Mouse (Mus musculus): Measurements from ENCODE around the gene Gm49384.

DNA sequence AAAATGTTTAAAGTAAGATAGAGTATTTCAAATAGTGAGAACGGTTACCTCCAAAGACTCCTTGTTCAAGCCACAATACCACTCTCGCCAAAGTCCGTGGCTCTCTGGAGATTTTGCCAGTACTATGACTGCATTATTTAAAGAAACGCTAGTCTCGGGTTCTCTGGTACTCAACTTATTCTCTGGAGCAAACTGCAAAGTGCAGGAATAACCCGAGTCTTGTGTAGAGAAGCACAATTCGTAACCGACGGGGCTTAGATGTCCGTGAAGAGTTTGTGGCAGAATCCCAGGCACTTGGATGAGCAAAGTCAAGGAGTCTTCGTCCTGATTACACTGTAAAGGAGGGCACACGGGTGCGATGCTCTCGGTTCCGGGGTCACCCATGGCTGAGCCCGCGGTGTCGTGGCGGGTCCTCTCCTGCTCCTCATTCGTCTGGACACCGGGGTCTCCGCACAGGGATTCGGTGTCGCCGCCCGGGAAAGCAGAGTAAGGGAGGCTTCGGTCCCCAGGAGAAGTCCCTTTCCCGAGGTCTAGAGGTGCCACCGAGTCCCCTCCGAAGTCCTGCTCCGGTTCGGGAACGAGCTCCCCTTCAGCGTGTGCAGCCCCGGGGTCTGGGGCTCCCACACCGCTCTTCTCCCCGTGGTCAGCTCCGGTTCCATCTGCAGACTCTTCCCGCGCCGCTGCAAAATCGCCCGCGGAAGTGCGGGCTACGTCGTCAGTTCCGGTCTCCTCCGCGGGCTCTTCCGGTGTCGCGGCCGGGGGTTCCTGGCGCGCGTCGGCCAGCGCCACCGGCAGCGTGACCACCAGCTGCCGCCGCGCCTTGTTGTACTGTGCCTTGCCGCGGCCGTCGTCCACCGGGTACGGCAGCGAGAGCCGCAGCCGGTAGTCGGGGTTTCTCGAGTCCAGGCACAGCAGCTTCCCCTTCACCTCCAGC lies 7.4 kb downstream of the Gm49384 start, which contains the start of gene Gm49383:
- TF ChIP-seq CTCF (IDR thresholded peaks at IDR 0.05; ENCODE audit: borderline replicate concordance, extremely low read depth, insufficient read depth, insufficient read length) (no peak), POLR2A (IDR thresholded peaks at IDR 0.05; ENCODE audit: borderline replicate concordance, extremely low read depth, insufficient read depth, insufficient read length, poor library complexity, severe bottlenecking) (peak; percentile 96)

Measured in brain, embryonic 14.5 days (tissue).